Comparison of ENCODE assay signal across 9 mouse cellular contexts in the genomic region with DNA sequence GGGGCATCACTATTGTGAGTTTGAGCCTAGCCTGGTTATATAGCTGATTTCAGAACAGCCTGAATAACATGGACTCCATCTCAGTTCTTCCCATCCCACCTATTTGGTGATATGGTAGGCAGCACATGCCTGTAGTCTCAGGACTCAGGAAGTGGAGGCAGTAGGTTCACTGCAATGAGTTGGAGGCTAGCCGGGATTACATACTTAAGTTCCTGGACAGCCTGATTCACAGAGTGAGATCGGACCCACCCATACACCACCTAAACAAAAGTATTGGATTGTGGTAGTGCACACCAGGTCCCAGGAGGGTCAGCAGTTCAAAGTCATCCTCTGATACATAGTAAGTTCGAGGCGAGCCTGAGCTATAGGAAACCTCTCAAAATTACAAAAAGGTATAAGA. TPM values are rescaled to one million over a fixed set of nuclear protein-coding genes. Genes with fewer than 3 reads are reported as not detected.
DNase-seq lines count a peak whose midpoint lies in the region; ATAC-seq and TF ChIP-seq lines count a peak whose summit lies in the region.
"Had no signal": no experiment of that assay in that cellular context is flagged by ENCODE, and none has a peak within 500 bp of the region (broad histone marks: within the 10 kb centered on the region; RNA-seq: fewer than 3 reads in every experiment).

No protein-coding gene starts in this region.

- no peak for DNase-seq in lung, postnatal 4 days
- DNase-seq in induced T-regulatory cell, adult 2 months (ENCODE audit: low read depth), result peak; percentile 37
- DNase-seq in gastrocnemius, postnatal 14 days, result no peak
- DNase-seq in layer of hippocampus, postnatal 25 days (ENCODE audit: extremely low spot score in 1 of 2, low spot score in 1 of 2), result no peak
- no peak for DNase-seq in gastrocnemius, adult 18-20 months (ENCODE audit: low spot score)

- peaks cover 7% of the 10 kb centered on the region for H3K4me1 ChIP-seq in lung, embryonic 16.5 days (replicated peaks; ENCODE audit: control insufficient read depth, insufficient read depth, low read length)
- peaks cover 7% of the 10 kb centered on the region for H3K4me1 ChIP-seq in cortical plate, adult 2 months (ENCODE audit: control insufficient read depth, insufficient read depth, low read length)
- peaks cover 13% of the 10 kb centered on the region for H3K4me1 ChIP-seq in neural tube, embryonic 12.5 days

- no peak for TF ChIP-seq CTCF in cortical plate, adult 2 months (IDR thresholded peaks at IDR 0.05; ENCODE audit: extremely low read depth, insufficient read depth, low read length)

- peaks cover 24% of the 10 kb centered on the region for H3K36me3 ChIP-seq in lung, embryonic 16.5 days (ENCODE audit: control insufficient read depth, insufficient read depth, low read length)
- H3K36me3 ChIP-seq in neural tube, embryonic 12.5 days, result peaks cover 38% of the 10 kb centered on the region

- intact Hi-C loops in gastrocnemius, postnatal 14 days (cut with DNase I; ENCODE audit: low total_unique reads), result no loop called here

- no peaks in the 10 kb centered on the region for H3K9me3 ChIP-seq in lung, embryonic 16.5 days (ENCODE audit: control insufficient read depth, low read length)
- no peaks in the 10 kb centered on the region for H3K9me3 ChIP-seq in neural tube, embryonic 12.5 days

- no peak overlapping the region for H3K27ac ChIP-seq in lung, embryonic 16.5 days (ENCODE audit: low read length)
- peak overlapping the region; percentile 16; the same call in 1 of the 2 replicates for H3K27ac ChIP-seq in cortical plate, adult 2 months (ENCODE audit: insufficient read depth, low read length)
- H3K27ac ChIP-seq in neural tube, embryonic 12.5 days, result no peak overlapping the region

- ATAC-seq in lung, embryonic 16.5 days (ENCODE audit: low read depth), result peak; percentile 2; the same call in 1 of the 2 replicates
- no peak for ATAC-seq in neural tube, embryonic 12.5 days (ENCODE audit: low FRiP score, low read depth)

- peak overlapping the region; percentile 78 for H3K4me2 ChIP-seq in lung, embryonic 16.5 days (ENCODE audit: low read depth, low read length)
- peak overlapping the region; percentile 83 for H3K4me2 ChIP-seq in neural tube, embryonic 12.5 days (replicated peaks)

- no peaks in the 10 kb centered on the region for H3K27me3 ChIP-seq in lung, embryonic 16.5 days (ENCODE audit: control insufficient read depth, insufficient read depth, low read depth, low read length)
- H3K27me3 ChIP-seq in neural tube, embryonic 12.5 days (replicated peaks), result no peaks in the 10 kb centered on the region

- no peak for TF ChIP-seq POLR2A in cortical plate, adult 2 months (IDR thresholded peaks at IDR 0.05; ENCODE audit: extremely low read depth, insufficient read depth, low read length)

- H3K4me3 ChIP-seq in lung, embryonic 16.5 days (ENCODE audit: low read length), result peak overlapping the region; percentile 68
- H3K4me3 ChIP-seq in cortical plate, adult 2 months (ENCODE audit: insufficient read depth, low read length), result peak overlapping the region; percentile 70
- H3K4me3 ChIP-seq in neural tube, embryonic 12.5 days, result peak overlapping the region; percentile 80

- WGBS in lung, embryonic 16.5 days, result 6% methylated on average over 4 of the region's 4 CpGs
- 20% methylated on average over 4 of the region's 4 CpGs for WGBS in neural tube, embryonic 12.5 days

- H3K9ac ChIP-seq in lung, embryonic 16.5 days (ENCODE audit: low read length), result peak overlapping the region; percentile 78
- H3K9ac ChIP-seq in neural tube, embryonic 12.5 days, result peak overlapping the region; percentile 82

RNA-seq across cellular contexts. Expression of a gene that starts 0.3 kb away (rescaled TPM):
- 0.09 and 0.49 TPM in 2 replicates for polyA plus RNA-seq in lung, embryonic 16.5 days (2015; fragmentation: Nextera tagmentation; extraction: Ambion mirVana)
- polyA plus RNA-seq in cortical plate, adult 2 months (2012; rRNA removed), result 2.4 and 2.7 TPM in 2 replicates
- polyA plus RNA-seq in neural tube, embryonic 12.5 days (2016; fragmentation: Nextera tagmentation; extraction: Ambion mirVana), result 0.96 and 1.7 TPM in 2 replicates
- total RNA-seq in gastrocnemius, postnatal 14 days (2021), result under 1 TPM in 1 of 2 experiments, not detected in 1; 0.13 TPM
- 1 to 10 TPM; 1.1 to 1.3 TPM for total RNA-seq in layer of hippocampus, postnatal 25 days (2021)
- total RNA-seq in gastrocnemius, adult 18-20 months (2021), result under 1 TPM; 0.17 to 0.34 TPM

RNA-seq across cellular contexts. Expression of a gene that starts 0.8 kb away (rescaled TPM):
- 44.1 and 46.5 TPM in 2 replicates for polyA plus RNA-seq in lung, embryonic 16.5 days (2015; fragmentation: Nextera tagmentation; extraction: Ambion mirVana)
- polyA plus RNA-seq in cortical plate, adult 2 months (2012; rRNA removed), result 157 and 160 TPM in 2 replicates
- 44.0 and 57.0 TPM in 2 replicates for polyA plus RNA-seq in neural tube, embryonic 12.5 days (2016; fragmentation: Nextera tagmentation; extraction: Ambion mirVana)
- 10 to 100 TPM; 25.5 to 26.5 TPM for total RNA-seq in gastrocnemius, postnatal 14 days (2021)
- total RNA-seq in layer of hippocampus, postnatal 25 days (2021), result 10 to 100 TPM; 67.2 to 68.2 TPM
- 10 to 100 TPM; 46.9 to 48.4 TPM for total RNA-seq in gastrocnemius, adult 18-20 months (2021)

RNA-seq across cellular contexts. Expression of a gene that starts 5.7 kb away (rescaled TPM):
- polyA plus RNA-seq in lung, embryonic 16.5 days (2015; fragmentation: Nextera tagmentation; extraction: Ambion mirVana), result 1.1 and 1.2 TPM in 2 replicates
- polyA plus RNA-seq in cortical plate, adult 2 months (2012; rRNA removed), result 1.8 and 2.1 TPM in 2 replicates
- polyA plus RNA-seq in neural tube, embryonic 12.5 days (2016; fragmentation: Nextera tagmentation; extraction: Ambion mirVana), result 0.66 and 2.9 TPM in 2 replicates
- not detected for total RNA-seq in gastrocnemius, postnatal 14 days (2021)
- total RNA-seq in layer of hippocampus, postnatal 25 days (2021), result under 1 TPM in 1 of 2 experiments, not detected in 1; 0.94 TPM
- total RNA-seq in gastrocnemius, adult 18-20 months (2021), result not detected
- polyA plus RNA-seq: gonadal fat pad, adult 2 months had no signal

RNA-seq across cellular contexts. Expression of a gene that starts 19.2 kb away (rescaled TPM):
- 1.2 and 3.3 TPM in 2 replicates for polyA plus RNA-seq in lung, embryonic 16.5 days (2015; fragmentation: Nextera tagmentation; extraction: Ambion mirVana)
- 2.3 and 3.0 TPM in 2 replicates for polyA plus RNA-seq in cortical plate, adult 2 months (2012; rRNA removed)
- 1.6 and 2.8 TPM in 2 replicates for polyA plus RNA-seq in neural tube, embryonic 12.5 days (2016; fragmentation: Nextera tagmentation; extraction: Ambion mirVana)
- 1 to 10 TPM in 1 of 2 experiments, under 1 TPM in 1; 0.92 to 1.1 TPM for total RNA-seq in gastrocnemius, postnatal 14 days (2021)
- total RNA-seq in layer of hippocampus, postnatal 25 days (2021), result 1 to 10 TPM; 2.4 to 2.7 TPM
- under 1 TPM; 0.43 to 0.64 TPM for total RNA-seq in gastrocnemius, adult 18-20 months (2021)

RNA-seq across cellular contexts. Expression of a gene that starts 19.2 kb away (rescaled TPM):
- polyA plus RNA-seq in lung, embryonic 16.5 days (2015; fragmentation: Nextera tagmentation; extraction: Ambion mirVana), result 56.8 and 69.1 TPM in 2 replicates
- polyA plus RNA-seq in cortical plate, adult 2 months (2012; rRNA removed), result 24.3 and 26.1 TPM in 2 replicates
- 54.2 and 63.4 TPM in 2 replicates for polyA plus RNA-seq in neural tube, embryonic 12.5 days (2016; fragmentation: Nextera tagmentation; extraction: Ambion mirVana)
- total RNA-seq in gastrocnemius, postnatal 14 days (2021), result 10 to 100 TPM; 16.2 to 19.6 TPM
- total RNA-seq in layer of hippocampus, postnatal 25 days (2021), result 10 to 100 TPM; 28.4 to 34.7 TPM
- total RNA-seq in gastrocnemius, adult 18-20 months (2021), result 10 to 100 TPM; 16.8 to 20.2 TPM
